Mouse (Mus musculus) erythroblast, embryonic 14.5 days (primary cell): ENCODE measurements around the gene Tbc1d10c.

Experiments used
- GATA1 ChIP-seq: IDR thresholded peaks from 2 replicates; pipeline ENCODE4 v1.6.1; 2012; ENCODE audit warnings: low read length, inconsistent platforms, mixed read lengths
- TAL1 ChIP-seq: IDR thresholded peaks from 3 replicates; pipeline ENCODE4 v1.6.1; 2012; ENCODE audit warnings: low read length, inconsistent platforms, mixed read lengths

- TF ChIP-seq GATA1: no peak
- TF ChIP-seq TAL1: no peak
Observed at GRCm38 (mm10) chr19:4228891-4229290, 37.8 kb upstream of the Tbc1d10c start.
